Mouse (Mus musculus) heart, postnatal 36 days (tissue): ENCODE measurements at regions not wholly inside any gene's neighbourhood (a gene's known extent, or its start where the extent isn't known, plus 50 kb on each side); places are given as distances from the start of the nearest gene placed in this dataset.
A peak's percentile ranks its signal among the peaks of the same experiment; 100 is the strongest.

ENCODE experiments used
- DNase-seq, 2 experiments: peaks; one replicate each; pipeline ENCODE4 v3.0.0; 2021 to 2022
- intact Hi-C: fragments of 180-260 bp; cut with DNase I; formaldehyde crosslinking; loops from one replicate; pipeline ENCODE4 v1.15.1; 2025

DNA sequence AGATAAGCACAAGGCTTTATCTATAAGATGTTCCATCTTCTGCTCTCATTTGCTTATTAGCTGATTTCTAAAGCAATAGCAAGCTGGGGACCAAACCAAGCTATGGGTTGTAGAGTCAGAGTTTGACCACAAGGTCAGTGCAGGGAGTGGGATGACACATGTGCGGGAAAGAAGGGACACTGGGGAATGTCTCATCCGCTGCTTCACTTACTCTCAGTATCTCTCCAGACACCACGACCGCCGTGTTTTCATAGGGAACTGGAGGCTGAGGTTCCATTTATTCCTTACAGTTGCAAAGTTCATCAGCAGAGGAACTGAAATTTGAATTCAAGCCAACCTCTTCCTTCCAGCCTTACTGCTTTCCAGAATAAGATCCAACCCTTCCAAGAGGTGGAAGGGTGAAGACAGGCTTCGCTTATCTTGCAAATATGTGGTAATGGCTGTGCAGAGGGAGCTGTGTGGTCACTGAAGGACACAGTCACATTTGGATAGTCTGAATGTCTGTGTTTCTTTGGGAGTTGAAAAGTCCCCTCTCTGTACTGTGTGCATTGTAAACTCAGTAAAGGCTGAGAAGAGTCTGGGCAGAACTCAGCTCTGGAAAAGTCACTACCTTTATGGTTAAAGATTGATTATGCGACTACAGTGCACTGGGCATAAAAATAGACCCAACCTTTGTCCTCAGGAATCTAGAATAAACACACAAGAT, 118.1 kb upstream of the C1qtnf3 start:
- no peak for DNase-seq
- intact Hi-C loops, result no loop called here

DNA sequence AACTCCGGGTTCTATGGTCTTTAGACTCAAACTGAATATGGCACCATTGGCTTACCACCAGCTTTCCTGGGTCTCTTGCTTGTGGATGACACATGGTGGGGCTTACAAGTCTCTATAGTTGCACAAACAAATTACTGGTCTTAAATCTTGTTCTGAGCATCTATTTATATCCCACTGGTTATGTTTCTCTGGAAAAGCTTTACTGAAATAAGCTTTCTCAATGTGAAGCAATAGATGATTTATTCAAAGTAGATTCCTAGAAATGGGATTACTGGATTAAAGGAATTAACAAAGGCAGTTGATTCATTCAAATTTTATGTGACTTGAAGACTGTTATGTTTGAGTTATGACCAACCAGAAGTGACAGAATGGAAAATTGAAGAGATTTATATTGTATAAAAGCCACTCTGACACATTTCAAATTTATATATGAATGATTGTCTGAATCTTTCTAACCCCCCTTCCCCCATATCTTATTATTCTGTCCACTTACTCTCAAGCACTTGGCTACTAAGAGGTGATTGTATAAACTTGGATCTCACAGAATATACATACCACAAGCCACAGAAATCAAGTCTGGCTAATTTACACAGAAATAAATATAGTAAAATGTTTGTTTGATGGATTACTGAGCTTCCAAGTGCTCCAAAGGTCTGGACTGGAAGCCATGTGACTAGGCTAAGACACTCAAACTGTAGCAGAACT, 113.4 kb upstream of the C1qtnf3 start:
- intact Hi-C loops, result no loop called here
- DNase-seq, result no peak

DNA sequence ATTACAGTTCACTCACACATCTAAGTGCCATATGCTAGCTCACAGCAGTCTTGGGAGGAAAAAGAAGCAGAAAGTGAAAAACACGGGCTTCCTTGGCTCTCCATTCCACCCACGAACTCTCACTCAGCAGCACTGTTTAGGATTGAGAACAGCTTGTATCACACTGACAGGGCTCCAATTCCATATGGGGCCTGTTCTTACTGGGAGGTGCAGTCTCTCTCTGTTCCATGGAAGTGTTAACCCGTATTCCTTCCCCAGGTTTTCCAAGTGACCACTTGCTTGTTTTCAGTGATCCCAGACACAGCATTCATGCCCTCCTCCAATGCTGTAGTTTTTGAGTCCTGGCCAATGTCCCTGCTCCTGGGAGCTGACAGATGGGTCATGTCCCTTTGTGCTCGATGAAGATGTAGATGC, 111.5 kb upstream of the C1qtnf3 start:
- DNase-seq, result no peak
- intact Hi-C loops, result loop anchor here (2.0 kb wide), 1 partner anchor 26 kb away; no protein-coding TSS in a partner anchor

DNA sequence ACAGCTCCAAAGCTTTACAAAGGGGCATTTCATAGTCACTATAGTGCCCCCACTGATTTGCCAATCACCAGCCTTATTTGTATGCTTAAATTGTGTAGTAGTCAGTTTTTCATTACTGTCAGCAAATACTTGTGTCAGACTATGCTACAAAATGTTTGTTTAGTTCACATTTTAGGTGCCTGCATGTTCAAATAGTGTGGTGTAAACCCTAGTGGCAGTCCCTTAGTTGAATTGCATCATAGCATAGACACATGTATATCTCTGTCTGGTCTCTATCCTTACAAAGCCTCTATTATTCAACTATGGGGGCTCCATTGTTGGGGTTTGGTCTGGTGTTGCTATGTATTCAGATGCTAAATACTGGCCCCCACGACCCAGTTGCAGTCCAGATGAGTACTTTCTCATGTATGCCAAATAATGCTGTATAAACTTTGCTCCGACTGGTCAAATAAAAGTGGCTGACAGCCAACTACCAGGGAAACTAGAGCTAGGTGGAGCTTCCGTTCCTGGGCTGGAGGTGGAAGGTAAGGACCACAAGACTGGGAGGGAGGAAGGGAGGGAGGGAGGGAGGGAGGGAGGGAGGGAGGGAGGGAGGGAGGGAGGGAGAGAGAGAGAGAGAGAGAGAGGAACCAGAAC, 109.0 kb upstream of the C1qtnf3 start:
- DNase-seq, result no peak
- intact Hi-C loops, result no loop called here

DNA sequence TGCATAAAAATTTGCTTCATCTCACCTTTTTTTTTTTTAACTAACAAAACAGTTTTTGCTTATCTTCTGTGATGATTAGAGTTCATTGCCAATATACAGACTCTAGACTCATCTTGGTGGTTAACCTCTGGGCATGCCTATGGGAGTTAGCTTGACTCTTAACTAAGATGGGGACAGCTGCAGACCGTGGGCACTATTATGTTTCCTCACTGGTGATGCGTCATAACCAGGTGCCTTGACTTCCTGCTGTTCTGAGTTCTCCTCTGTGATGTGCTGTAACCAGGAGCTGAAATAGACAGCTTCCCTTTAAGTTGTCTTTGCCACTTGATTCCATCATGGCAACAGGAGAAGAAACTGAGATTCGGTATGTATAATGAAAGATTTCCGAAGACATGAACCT, 105.4 kb upstream of the C1qtnf3 start:
- no peak for DNase-seq
- intact Hi-C loops, result no loop called here

DNA sequence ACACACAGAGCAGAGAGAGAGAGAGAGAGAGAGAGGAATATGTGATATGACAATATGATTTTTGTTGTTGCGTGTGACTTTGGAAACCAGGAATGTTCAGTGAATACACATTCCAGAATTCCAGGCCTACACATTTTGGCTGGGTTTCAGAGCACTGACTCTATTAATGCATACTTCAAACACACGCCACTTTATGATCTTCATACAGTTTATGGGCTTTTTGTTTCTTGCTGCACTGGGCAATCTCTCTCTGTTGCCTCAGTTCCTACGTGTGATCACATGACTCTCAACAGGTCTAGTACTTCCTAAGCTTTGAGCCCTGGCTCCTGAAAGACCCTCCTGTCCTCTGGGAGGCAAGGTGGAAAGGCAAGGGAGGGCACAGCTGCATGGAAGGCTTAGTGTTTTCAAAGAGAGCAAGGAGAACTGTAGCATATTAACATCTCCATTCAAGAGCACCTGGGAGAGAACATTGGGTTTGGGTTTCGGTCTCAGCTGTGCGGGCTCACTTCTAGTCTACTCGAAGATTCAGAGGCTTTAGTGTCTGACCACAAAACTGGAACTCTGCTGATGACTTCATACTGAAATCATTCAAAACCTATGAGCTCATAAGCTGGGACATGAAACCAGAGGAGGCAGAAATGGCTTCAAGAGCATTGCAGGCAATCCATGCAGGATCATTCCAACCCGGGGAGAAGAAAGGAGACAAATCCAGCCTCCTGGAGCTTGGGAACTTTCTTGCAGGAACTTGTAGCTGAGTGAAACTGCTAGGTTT, 87.9 kb upstream of the C1qtnf3 start:
- no peak for DNase-seq
- intact Hi-C loops, result no loop called here

DNA sequence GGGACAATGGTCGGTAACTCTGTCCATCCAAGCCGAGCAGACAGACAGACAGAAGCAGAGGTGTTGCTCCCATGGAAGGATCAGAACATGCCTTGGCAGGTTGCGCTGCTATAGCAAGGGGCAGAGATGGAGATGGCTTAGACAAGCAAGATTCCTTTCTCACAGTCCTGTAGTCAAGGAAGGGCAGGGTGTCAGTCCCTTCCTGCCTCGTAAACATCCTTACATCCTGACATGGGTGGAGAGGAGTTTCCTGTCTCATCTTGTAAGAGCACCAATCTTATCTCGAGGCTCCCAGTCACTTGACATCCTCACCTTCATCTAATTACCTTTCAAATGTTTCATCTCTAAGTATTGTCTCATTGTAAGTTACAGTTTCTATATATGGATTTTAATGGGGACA, 87.0 kb upstream of the C1qtnf3 start:
- intact Hi-C loops, result no loop called here
- DNase-seq, result no peak

DNA sequence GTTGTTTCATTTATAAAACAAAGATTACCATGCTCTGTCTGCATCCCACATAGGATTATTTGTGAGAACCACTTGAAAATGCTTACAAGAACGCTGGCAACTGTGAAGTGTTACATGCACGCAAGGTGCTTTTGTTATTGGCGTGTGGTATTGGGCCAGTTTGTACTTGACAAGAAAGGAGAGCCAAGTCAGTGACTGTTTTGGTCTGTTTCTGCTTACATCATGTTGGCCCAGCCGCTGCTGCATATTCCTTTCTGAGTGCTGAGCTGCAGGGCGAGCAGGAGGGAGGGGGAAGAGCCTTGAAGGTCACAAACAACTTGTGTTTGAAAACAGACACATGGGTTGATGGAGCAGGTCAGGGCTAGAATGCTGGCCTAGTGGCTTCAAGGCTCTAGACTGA, 85.3 kb upstream of the C1qtnf3 start:
- peak; percentile 40 to 45 for DNase-seq
- intact Hi-C loops, result loop anchor here (2.0 kb wide), 1 partner anchor 26 kb away; no protein-coding TSS in a partner anchor

DNA sequence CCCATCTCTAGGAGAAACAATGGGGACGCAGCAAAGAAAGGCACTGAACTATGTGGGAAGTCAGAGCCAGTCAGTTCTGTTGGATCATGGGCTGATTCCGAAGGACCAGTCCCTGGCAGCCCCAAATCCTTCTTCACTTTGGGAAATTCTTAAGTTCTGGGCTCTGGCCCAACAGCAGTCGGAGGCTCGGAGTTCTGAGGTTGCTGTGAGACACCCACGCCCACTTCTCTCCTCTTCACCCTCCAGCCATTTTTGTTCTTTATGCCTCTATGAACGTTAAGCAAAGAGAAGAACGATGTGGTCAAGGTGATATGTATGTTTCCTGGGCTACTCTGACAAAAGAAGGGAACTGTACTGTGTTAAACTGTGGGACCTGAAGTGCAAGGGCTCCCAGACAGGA, 84.0 kb upstream of the C1qtnf3 start:
- no peak for DNase-seq
- intact Hi-C loops, result no loop called here

DNA sequence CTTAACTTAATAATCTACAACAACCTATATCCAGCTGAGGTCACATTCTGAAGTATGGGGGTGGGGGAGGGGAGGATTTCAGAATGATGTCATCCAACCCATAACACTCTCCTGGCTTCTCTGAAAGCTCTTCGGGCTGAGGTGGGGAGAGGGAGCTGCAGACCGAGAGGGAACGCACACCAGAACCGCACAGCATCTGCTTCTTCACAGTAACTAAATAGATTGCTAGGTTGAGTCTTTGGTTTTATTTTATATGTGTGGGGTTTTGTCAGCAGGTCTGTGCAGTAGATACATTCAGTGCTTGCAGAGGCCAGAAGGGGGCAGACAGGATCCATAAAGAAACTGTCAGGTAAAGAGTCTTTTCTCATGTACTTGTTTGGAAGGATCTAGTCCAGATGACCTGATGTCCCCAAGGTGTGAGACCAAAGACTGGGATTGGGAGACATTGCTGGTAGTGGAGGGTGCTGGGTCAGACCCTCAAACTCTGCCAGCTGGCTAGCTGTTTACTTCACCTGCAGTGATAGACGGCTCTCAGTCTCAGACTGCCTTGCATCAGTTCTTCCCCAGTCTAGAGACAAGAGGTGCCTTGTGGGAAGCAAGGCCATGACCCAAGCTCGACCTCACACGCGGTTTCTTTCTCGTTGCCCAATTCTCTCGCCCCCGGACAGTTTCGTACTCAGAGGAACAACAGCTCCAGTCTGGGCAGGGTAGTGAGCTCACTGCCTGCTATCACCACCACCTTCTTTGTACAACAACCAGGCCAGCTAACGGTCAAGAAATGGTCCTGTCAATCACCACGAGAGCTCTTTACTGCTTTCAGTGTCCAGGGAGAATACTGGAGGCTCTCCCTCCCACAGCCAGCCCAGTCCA, 83.2 kb upstream of the C1qtnf3 start:
- intact Hi-C loops, result loop anchor here (1.0 kb wide), 1 partner anchor 154 kb away; no protein-coding TSS in a partner anchor
- no peak for DNase-seq

DNA sequence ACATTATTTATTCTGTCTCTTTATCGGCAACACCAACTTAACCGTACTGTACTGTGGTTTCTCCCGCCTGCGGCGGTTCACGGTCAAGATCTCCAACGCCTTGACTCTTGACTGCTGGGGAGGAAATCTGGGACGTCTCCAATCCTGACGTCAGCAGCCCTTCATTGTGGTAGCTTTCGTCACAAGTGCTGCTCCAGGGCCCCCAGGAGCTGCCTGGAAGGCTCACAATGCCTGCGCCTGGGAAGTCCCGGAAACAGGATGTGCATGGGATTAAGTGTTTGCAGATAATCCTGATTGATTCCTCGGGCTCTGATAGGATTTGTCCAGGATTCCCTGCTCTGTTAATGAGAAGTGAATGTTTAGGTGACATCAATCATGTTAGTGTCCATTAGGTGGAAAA, 82.3 kb upstream of the C1qtnf3 start:
- intact Hi-C loops, result loop anchor here (1.0 to 5.0 kb wide), 3 partner anchors 52 to 288 kb away; no protein-coding TSS in a partner anchor
- peak in 1 of 2 experiments; percentile 51 for DNase-seq

DNA sequence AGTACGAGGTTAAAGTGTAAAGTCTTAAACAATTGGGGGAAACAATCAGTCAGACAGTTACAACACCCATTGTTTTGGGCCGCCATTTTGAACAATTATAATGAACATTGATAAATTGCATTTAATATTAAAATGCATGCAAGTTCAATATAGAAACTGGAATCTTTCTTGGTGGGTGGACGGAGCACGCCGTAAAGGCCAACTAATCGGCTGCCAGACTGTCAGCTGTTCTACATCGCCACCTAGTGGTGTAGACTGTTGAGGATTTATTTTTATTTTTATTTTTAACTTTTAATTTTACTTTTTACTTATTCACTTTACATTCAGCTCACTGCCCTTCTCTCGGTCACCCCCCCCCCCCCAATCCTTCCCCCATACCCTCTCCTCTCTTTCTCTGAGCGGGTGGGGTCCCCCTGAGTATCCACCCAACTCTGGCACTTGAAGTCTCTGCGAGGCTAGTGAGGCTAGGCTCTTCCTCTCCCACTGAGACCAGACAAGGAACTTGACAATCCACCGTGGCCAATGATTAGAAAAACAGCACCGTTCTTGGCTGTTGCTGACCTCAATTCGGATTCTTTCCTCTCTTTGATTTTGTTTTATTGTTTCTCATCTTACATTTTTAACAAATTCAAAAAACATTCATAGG, 79.7 kb upstream of the C1qtnf3 start:
- no peak for DNase-seq
- intact Hi-C loops, result loop anchor here (1.0 to 5.0 kb wide), 2 partner anchors 290 to 371 kb away; no protein-coding TSS in a partner anchor

DNA sequence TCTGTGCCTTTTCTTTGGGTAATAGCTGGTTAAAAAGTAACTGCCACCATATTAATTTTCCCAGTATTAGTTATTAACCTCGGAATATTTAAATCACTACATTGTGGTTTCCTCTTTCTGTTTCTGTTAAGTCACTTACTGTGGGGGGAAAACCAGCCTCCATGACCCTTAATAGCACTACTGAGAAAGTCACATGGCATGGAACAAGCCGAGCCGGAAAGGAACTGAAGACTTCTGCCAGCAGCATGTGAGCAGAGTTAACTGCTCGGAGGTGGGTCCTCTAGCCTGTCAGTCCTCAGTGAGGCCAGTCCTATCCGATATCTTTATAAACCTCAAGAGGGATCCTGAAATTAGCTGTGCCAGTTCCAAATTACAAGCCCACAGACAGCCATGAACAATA, 75.8 kb upstream of the C1qtnf3 start:
- DNase-seq, result no peak
- intact Hi-C loops, result no loop called here

DNA sequence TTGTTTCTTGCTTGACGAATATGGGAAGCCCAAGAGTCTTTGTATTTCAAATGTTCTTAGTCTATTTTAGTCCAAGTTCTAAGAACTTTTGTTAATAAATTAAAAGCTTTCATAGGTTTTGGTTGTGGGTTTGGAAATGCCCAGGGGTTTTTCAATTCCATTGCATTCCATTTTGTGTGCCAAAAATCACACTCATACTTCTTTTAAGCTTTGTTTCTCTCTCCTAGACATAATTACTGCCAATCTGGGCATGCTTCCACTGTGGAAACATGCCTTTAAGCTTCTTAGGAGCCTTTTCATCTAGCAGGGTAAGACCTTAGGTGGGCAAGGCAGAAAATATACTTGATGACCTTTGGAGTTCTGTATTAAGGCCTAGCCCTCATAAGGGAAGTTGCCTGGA, 70.4 kb upstream of the C1qtnf3 start:
- intact Hi-C loops, result no loop called here
- DNase-seq, result no peak

DNA sequence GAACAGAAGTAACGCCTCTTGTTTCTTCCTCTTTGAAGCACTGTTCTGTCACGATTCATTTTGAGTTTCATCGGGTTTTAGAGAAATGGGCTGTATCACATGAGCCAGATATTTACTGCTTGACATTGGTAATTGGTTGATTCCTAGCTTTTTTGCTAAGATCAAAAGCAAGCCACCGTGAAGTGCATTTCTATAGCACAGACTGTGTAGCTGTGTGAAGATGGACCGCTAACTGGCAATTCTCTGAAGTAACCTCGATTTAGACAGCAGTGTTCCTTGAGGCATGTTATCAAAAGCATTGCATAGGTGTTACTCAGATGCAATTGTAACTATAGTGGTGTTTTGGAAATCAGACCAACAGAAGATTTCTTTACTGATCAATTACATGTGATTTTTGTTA, 64.1 kb upstream of the C1qtnf3 start:
- intact Hi-C loops, result no loop called here
- DNase-seq, result no peak

DNA sequence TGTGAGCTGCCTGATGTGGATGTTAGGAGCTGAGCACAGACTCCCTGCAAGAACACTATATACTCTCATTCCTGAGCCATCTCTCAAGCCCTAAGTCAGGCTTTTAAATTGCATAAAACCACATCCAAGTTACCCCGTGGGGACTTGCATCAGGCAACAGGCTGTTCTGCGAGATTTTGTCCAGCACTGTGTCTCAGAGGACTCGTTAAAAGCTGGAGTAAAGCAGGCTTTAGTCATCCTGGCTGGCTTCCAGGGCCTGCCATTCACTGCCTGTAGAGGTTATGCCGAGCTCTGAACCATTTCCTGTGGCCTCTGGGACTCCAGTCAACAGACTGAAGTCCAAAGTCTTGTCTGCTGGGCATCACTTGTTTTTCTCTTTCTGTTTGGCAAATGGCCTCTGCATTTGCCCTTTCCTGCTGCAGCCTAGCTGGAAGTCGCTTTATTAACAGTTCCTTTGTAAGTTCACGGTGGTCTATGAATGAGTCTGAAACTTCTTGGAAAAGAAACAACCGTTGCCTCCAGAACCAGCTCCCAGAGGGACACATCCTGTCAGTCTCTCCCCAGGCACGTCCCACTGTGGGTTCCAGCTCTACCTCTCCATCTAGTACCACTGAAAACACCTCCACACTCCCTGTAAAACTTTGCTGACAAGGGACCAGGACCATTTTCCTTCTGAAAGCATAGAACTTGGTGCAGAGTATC, 61.8 kb upstream of the C1qtnf3 start:
- intact Hi-C loops, result loop anchor here (10.0 kb wide), 1 partner anchor 1436 kb away; no protein-coding TSS in a partner anchor

DNA sequence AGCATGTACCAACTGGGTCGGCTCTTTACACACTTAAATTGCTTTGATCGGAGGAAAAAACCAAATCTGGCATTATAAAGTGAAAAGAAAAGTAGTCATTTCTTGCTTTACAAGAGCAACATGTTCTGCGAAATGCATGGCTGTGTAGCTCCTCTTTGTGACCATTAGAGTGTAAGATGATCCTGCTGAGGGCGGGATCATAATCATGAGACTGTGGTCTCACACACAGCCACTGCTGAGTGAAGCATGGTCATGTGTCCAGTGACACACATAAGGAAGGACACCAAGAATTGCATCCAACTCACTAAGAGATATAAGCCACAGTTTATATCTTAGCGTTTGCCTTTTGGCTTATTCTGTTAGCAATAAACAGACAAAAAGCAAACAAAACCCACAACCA, 53.8 kb upstream of the C1qtnf3 start:
- DNase-seq, result no peak
- intact Hi-C loops, result loop anchor here (10.0 kb wide), 1 partner anchor 1444 kb away; no protein-coding TSS in a partner anchor

More for the DNA sequence above, 61.8 kb upstream of the C1qtnf3 start:
- DNase-seq, result peak; percentile 76 to 78

DNA sequence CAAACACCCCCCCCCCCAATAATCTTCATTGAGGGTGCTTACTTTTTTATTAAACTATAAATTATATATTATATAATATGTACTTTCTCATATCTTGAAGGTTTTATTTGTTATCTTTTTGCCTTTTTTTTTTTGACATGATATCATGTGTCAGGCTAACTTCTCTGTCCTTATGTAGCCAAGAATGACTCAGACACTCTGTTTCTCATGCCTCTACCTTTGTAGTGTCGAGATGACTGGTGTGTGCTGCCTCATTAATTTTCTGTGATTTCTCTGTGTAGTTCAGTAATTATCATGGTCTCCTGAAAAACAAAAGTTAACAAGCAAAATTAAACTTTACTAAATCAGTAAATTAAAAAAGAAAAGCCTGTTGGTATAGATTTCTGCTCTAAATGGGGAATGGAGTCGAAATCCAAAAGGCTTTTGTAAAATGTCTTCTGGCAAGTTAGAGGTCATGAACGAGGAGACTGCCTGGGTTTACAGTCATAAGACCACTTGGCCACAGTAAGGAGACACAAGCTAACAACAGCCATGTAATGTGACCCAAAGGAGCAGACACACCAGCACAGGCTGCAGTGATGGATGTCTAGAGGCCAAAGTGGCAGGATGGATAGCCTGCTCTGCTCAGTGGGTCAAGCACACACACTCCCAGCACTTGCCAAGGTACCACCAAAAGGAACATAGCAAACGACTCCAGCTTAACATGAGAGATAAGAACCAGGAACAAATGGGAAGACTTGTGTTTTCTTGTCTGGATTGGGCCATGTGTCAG, 53.2 kb upstream of the C1qtnf3 start:
- DNase-seq, result no peak
- intact Hi-C loops, result loop anchor here (10.0 kb wide), 1 partner anchor 1444 kb away; no protein-coding TSS in a partner anchor
